ENCODE assay signal across 7 mouse cellular contexts in the genomic region with DNA sequence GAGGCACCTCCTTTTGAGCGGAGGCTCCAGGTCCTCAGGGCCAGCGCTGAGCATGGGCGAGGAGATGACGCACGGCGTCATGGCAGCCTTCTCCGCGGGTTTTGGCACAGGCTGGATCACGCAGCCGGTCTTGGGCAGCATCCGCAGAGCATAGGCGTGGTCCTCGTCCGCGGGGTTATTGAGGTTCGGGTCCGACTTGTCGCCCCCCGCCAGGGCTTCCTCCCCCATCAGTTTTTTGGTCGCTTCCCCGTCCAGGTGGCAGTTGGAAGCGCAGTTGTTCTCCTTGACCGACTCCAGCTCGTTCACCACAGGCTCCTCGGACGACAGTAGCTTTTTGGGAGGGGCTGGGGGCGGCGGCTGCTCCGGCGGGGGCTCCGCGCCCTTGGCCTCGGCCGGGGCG.
DNase-seq lines count a peak whose midpoint lies in the region; ATAC-seq lines count a peak whose summit lies in the region.

No protein-coding gene starts in this region.

- no peaks in the 10 kb centered on the region for H3K9me3 ChIP-seq in lung, embryonic 16.5 days (ENCODE audit: control insufficient read depth, low read length)
- no peaks in the 10 kb centered on the region for H3K9me3 ChIP-seq in embryonic facial prominence, embryonic 10.5 days
- H3K9me3 ChIP-seq in intestine, embryonic 15.5 days: no peaks in the 10 kb centered on the region
- no peaks in the 10 kb centered on the region for H3K9me3 ChIP-seq in neural tube, embryonic 14.5 days (ENCODE audit: control insufficient read depth, low read length)

- DNase-seq in lung, postnatal 14 days: no peak
- DNase-seq in embryonic facial prominence, embryonic 10.5 days (ENCODE audit: low spot score): peak; percentile 55
- DNase-seq in spleen, adult 18-20 months: no peak
- DNase-seq in thymus, postnatal 25 days: no peak

- H3K4me1 ChIP-seq in lung, embryonic 16.5 days (replicated peaks; ENCODE audit: control insufficient read depth, insufficient read depth, low read length): peaks cover 16% of the 10 kb centered on the region
- peaks cover 21% of the 10 kb centered on the region for H3K4me1 ChIP-seq in embryonic facial prominence, embryonic 10.5 days
- peaks cover 14% of the 10 kb centered on the region for H3K4me1 ChIP-seq in intestine, embryonic 15.5 days (replicated peaks)
- H3K4me1 ChIP-seq in neural tube, embryonic 14.5 days (ENCODE audit: control insufficient read depth, insufficient read depth, low read length): peaks cover 21% of the 10 kb centered on the region

- 0 out of 2 replicates have a peak, but pooled peaks have one; percentile 7 for ATAC-seq in lung, embryonic 16.5 days (ENCODE audit: low read depth)
- no peak; the same call in 1 of the 2 replicates for ATAC-seq in intestine, embryonic 15.5 days
- ATAC-seq in neural tube, embryonic 14.5 days (ENCODE audit: low read depth): peak; percentile 28; the same call in 1 of the 2 replicates

- H3K27ac ChIP-seq in lung, embryonic 16.5 days (ENCODE audit: low read length): no peak overlapping the region
- peak overlapping the region; percentile 75 for H3K27ac ChIP-seq in embryonic facial prominence, embryonic 10.5 days (replicated peaks)
- H3K27ac ChIP-seq in intestine, embryonic 15.5 days: no peak overlapping the region
- H3K27ac ChIP-seq in neural tube, embryonic 14.5 days (ENCODE audit: low read depth, low read length): no peak overlapping the region

- peak overlapping the region; percentile 61 for H3K4me3 ChIP-seq in lung, embryonic 16.5 days (ENCODE audit: low read length)
- peak overlapping the region; percentile 69 for H3K4me3 ChIP-seq in embryonic facial prominence, embryonic 10.5 days
- H3K4me3 ChIP-seq in intestine, embryonic 15.5 days (replicated peaks): peak overlapping the region; percentile 57
- peak overlapping the region; percentile 41 for H3K4me3 ChIP-seq in neural tube, embryonic 14.5 days (ENCODE audit: low read depth, low read length)

- no peaks in the 10 kb centered on the region for H3K36me3 ChIP-seq in lung, embryonic 16.5 days (ENCODE audit: control insufficient read depth, insufficient read depth, low read length)
- H3K36me3 ChIP-seq in embryonic facial prominence, embryonic 10.5 days (replicated peaks): peaks cover 16% of the 10 kb centered on the region; the same call in 1 of the 2 replicates
- no peaks in the 10 kb centered on the region for H3K36me3 ChIP-seq in intestine, embryonic 15.5 days
- no peaks in the 10 kb centered on the region for H3K36me3 ChIP-seq in neural tube, embryonic 14.5 days (ENCODE audit: control insufficient read depth, insufficient read depth, low read length)

- 3% methylated on average over 35 of the region's 35 CpGs for WGBS in lung, embryonic 16.5 days
- 4% methylated on average over 35 of the region's 35 CpGs for WGBS in embryonic facial prominence, embryonic 10.5 days
- WGBS in intestine, embryonic 15.5 days: 6% methylated on average over 35 of the region's 35 CpGs
- 6% methylated on average over 35 of the region's 35 CpGs for WGBS in neural tube, embryonic 14.5 days

- H3K9ac ChIP-seq in lung, embryonic 16.5 days (ENCODE audit: low read length): peak overlapping the region; percentile 59
- H3K9ac ChIP-seq in intestine, embryonic 15.5 days: peak overlapping the region; percentile 46
- peak overlapping the region; percentile 49 for H3K9ac ChIP-seq in neural tube, embryonic 14.5 days (replicated peaks; ENCODE audit: low read depth, low read length)

- H3K27me3 ChIP-seq in lung, embryonic 16.5 days (ENCODE audit: control insufficient read depth, insufficient read depth, low read depth, low read length): peaks cover 40% of the 10 kb centered on the region
- H3K27me3 ChIP-seq in embryonic facial prominence, embryonic 10.5 days (replicated peaks; ENCODE audit: low read depth, poor library complexity, severe bottlenecking): peaks cover 78% of the 10 kb centered on the region
- H3K27me3 ChIP-seq in intestine, embryonic 15.5 days (replicated peaks): peaks cover 47% of the 10 kb centered on the region
- H3K27me3 ChIP-seq in neural tube, embryonic 14.5 days (ENCODE audit: control insufficient read depth, insufficient read depth, low read length): no peaks in the 10 kb centered on the region

- peak overlapping the region; percentile 96 for H3K4me2 ChIP-seq in lung, embryonic 16.5 days (ENCODE audit: low read depth, low read length)
- H3K4me2 ChIP-seq in intestine, embryonic 15.5 days (replicated peaks): peak overlapping the region; percentile 99
- peak overlapping the region; percentile 77 for H3K4me2 ChIP-seq in neural tube, embryonic 14.5 days (ENCODE audit: low read depth, low read length)
